Mouse (Mus musculus) splenic B cell, adult 2 months (primary cell): ENCODE results near the gene Ripor2.

ENCODE experiments used
- DNase-seq: peaks from one replicate; pipeline ENCODE4 v3.0.0-alpha.2; 2011; ENCODE audit warnings: low read depth, low spot score
- H3K27me3 ChIP-seq: 2 replicates; pipeline ENCODE4 v1.6.1; 2012; ENCODE audit warnings: mild to moderate bottlenecking, low read length, moderate library complexity, mixed read lengths; ENCODE audit not compliant: control insufficient read depth, poor library complexity, insufficient read depth, severe bottlenecking
- H3K36me3 ChIP-seq: 2 replicates; pipeline ENCODE4 v1.6.1; 2012; ENCODE audit warnings: mild to moderate bottlenecking, low read length, moderate library complexity, mixed read lengths; ENCODE audit not compliant: control insufficient read depth, poor library complexity, insufficient read depth, severe bottlenecking

The Ripor2 gene

DNA sequence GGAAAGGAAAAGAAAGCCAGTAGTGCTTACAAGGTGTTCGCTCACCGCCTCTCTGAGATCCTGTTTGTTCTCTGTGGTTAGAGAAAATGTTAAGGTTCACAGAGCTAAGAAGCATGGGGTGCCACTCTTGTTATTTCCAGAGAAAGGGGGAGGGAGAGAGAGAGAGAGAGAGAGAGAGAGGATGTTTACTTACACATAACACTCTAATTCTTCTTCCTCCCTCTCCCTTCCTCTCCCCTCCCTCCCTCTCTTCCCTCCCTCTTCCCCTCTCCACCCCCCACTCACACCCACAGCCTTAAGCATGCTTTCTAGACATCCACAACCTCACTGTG is 35.8 kb downstream of the Ripor2 start:
- peak; percentile 56 for DNase-seq
- no peaks in the 10 kb centered on the region for H3K27me3 ChIP-seq
- H3K36me3 ChIP-seq: peaks cover 7% of the 10 kb centered on the region

DNA sequence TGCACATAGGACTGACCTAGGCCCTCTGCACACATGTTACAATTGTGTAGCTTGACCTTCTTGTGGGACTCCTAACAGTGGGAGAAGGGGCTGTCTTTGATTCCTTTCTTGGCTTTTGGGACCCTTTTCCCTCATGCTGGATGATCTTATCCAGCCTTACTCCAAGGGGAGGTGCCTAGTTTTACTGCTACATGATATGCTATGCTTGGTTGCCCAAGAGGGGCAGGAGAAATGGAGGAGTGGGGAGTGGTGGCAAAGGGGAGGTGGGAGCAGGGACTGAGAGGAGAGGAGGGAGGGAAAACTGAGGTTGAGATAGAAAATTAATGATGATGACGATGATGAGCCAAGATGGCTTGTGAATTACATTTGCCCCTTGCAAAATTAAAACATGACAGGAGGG is 37.7 kb downstream of the Ripor2 start:
- no peaks in the 10 kb centered on the region for H3K27me3 ChIP-seq
- H3K36me3 ChIP-seq: peaks cover 7% of the 10 kb centered on the region
- DNase-seq: no peak

DNA sequence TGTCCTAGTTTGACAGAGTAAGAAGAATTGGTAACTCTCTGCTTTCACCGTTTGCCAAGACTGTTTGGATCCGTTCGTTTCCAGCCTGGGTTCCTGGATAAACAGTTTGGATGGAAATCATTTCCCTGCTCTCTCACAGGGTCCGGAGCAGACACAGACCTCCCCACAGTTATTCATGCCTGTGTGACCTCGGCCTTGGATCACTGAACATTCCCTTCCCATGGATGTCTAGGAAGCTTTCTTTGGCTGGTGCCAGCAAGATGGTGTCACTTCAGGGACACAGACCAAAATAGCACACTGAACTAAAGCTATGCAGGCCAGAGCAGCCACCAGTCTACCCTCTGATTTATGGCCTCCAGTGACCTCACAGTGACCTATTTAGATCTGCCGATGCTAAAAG is 38.5 kb downstream of the Ripor2 start:
- Histone ChIP-seq H3K36me3 (peaks cover 4% of the 10 kb centered on the region), H3K27me3 (no peaks in the 10 kb centered on the region)
- no peak for DNase-seq

- Histone ChIP-seq H3K36me3 (no peaks in the 10 kb centered on the region; the same call in none of the 2 replicates), H3K27me3 (no peaks in the 10 kb centered on the region)
- no peak for DNase-seq
Observed at GRCm38 (mm10) chr13:24623631-24624030, 41.6 kb downstream of the Ripor2 start.

- DNase-seq: no peak
- H3K36me3 ChIP-seq: no peaks in the 10 kb centered on the region; the same call in none of the 2 replicates
- no peaks in the 10 kb centered on the region for H3K27me3 ChIP-seq
Observed at GRCm38 (mm10) chr13:24625071-24625470, 43.1 kb downstream of the Ripor2 start.

- DNase-seq: no peak
- Histone ChIP-seq H3K36me3 (no peaks in the 10 kb centered on the region; the same call in 1 of the 2 replicates), H3K27me3 (no peaks in the 10 kb centered on the region)
Observed at GRCm38 (mm10) chr13:24626698-24627436, 44.9 kb downstream of the Ripor2 start.

DNA sequence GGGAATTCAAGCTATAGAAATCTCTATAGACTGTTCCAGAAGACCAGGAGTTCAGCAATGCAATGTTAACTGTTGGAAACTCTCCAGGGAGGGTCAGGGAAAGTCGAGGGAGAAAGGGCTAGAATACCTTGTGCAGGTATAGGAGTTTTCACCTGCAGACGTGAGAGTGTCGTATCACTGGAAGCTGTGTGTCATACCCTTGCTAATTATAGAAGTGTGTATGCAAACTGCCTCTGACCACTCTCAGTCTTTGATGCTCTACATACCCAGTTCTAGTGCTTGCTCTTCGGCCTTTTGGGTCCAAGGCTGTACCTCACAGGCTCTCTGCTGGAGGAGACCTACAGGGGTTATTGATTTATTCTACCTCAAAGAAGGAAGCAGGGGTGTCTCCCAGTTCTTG is 46.2 kb downstream of the Ripor2 start:
- no peaks in the 10 kb centered on the region for H3K27me3 ChIP-seq
- no peak for DNase-seq
- no peaks in the 10 kb centered on the region; the same call in 1 of the 2 replicates for H3K36me3 ChIP-seq

DNA sequence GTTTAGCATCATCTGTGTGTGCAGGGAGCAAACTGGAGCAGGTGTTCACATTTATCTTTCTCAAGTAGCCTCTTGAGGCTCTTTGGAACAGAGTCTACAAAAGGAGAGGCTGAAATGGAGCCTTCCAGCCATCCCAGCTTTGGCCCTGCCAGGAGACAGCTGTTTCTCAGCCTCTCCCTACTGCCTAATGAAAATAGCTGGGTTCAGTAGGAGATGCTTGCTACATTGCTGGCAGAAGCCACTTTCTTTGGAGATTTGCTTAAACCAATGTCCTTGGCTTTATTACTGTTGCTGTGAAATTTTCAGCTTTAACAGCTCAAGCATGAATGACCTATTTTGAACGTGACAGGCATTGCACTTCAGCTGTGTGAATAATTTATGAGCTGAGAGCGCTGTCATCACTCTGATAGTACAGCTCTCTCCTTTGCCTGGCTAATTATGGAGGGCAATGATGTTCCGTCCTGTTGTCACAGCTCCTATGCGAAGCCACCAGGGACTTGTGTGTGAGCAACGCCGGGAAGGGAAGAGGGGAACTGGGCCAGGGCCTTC is 47.2 kb downstream of the Ripor2 start:
- Histone ChIP-seq H3K27me3 (no peaks in the 10 kb centered on the region), H3K36me3 (no peaks in the 10 kb centered on the region; the same call in 1 of the 2 replicates)
- DNase-seq: no peak

GRCm38 (mm10) chr13:24630364-24630763 is 48.4 kb downstream of the Ripor2 start:
- no peaks in the 10 kb centered on the region for H3K27me3 ChIP-seq
- DNase-seq: no peak
- no peaks in the 10 kb centered on the region; the same call in 1 of the 2 replicates for H3K36me3 ChIP-seq

DNA sequence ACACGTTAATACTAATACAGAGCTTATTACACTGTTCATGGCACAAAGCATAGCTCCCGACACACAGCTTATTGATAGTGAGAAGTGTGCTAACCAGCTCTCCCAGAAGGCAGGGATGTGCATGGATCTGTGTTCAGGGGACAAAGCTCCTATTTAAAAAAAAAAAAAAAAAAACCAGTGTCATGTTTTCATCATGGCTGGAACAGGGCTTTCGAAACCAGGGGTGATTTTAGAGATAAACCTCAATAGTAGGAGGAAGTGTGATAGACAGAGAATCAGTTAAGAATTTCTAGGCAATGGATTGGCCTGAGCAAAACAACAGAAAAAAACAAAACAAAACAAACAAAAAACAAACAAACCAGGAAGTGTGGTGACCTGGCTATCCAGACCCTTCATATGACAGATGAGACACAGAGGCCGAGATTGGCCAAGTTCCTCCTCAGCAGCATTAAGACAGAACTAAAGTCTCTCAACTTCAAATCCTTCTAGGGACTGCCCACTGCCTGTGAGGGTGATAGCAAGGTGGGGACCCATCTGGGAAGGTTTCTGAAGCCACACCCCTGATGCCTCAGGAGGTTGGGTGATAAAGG is 51.1 kb downstream of the Ripor2 start:
- Histone ChIP-seq H3K27me3 (no peaks in the 10 kb centered on the region), H3K36me3 (no peaks in the 10 kb centered on the region; the same call in none of the 2 replicates)
- DNase-seq: no peak

- Histone ChIP-seq H3K27me3 (no peaks in the 10 kb centered on the region), H3K36me3 (peaks cover 2% of the 10 kb centered on the region)
- DNase-seq: peak; percentile 86
Observed at GRCm38 (mm10) chr13:24634346-24635120, 52.5 kb downstream of the Ripor2 start.

DNA sequence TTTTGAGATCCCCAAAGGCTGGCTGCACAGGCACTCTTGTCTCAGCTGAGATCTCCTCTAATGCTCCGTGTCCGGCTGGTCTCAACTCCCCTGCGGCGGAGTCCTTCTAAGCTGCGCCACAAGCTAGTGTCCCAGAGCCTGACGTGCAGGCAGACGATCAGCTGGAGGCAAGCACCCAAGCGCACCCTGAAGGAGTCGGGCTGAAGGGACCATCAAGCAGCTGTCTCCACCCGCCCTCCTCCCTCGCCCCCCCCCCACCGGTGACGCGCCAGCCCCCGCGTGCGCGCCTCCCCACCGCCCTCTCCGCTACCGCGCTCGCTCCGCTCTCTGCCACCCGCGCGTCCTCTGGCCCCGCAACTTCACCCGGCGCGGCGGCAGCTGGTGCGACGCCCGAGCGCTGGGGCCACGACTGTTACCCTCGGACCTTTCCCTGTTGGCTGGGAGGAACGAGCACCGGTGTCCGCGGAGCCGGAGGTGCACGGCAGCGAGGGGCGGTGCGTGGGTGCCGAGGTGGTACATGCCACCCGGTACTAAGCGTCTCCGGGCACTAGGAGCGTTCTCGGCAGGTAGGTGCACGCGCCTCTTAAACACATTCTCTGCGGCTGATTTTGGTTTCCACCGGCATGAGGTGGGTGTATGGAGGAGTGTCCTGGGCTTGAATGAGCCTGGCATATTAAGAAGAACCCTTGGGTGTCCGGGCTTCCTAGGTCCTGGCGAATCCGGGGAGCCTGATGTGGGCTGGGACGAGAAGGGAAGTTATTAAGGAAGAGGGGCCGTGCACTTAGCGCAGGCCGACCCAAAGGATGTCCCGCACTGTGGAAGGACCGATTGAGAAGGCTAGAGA is 56.6 kb downstream of the Ripor2 start:
- DNase-seq: peak; percentile 70
- no peaks in the 10 kb centered on the region for H3K27me3 ChIP-seq
- H3K36me3 ChIP-seq: peaks cover 8% of the 10 kb centered on the region

DNA sequence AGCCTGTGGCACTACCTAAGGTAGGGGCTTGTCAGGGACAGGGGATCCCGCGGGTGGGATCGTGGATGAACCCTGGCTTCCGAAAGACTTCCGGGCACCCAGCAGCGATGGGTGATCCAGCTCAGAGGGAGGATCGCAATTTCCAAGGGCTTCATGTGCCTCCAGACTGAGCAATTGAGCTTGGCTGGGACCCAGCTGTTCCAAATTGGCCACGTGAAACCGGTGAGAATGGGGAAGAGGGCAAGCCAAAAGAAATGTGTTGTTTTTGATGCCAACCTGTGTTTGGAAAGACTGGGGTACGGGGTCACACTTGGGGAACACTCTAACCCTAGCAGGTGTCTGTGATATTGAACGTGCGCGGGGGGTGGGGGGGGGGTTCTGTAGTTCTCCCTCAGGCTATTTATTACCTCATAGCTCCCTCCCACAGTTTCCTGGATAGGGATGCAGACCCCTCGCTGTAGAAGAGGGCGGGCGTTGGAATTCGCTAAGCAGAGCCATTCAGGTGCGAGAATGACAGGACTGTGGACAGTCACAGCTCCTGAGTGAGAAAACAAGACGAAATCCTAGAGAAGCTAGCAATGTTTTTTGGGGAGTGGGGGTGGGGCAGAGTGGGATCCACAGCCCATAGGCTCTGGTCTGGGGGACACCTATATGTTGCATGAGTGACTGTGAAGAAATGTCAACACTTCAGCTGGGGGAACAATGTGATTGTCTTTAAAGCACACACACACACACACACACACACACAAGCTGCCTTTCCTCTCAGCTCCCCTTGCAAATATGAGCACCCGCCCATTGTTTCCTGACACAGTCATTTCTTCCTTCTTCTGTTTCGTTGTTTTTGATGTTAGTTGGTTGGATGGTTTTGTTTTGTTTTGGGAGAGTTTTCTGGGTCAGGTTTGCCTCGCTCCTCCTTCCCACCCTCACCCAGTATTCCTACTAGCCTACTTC is 57.5 kb downstream of the Ripor2 start:
- H3K27me3 ChIP-seq: no peaks in the 10 kb centered on the region
- peak; percentile 83 for DNase-seq

More for the DNA sequence above, 57.5 kb downstream of the Ripor2 start:
- H3K36me3 ChIP-seq: peaks cover 8% of the 10 kb centered on the region
